Mouse (Mus musculus) gastrocnemius, postnatal 10 days (tissue): ENCODE data around the gene Zfp398. TPM values are rescaled to one million over a fixed set of nuclear protein-coding genes. Genes with fewer than 3 reads are reported as not detected.

ENCODE experiments used
- DNase-seq: peaks from one replicate; pipeline ENCODE4 v3.0.0; 2021; ENCODE audit warnings: mixed read lengths
- microRNA-seq, 2 experiments: library from miRNA; unstranded; fragments of <30 nt; microRNA quantifications; one replicate each; pipeline ENCODE4 v1.2.0; 2021
- total RNA-seq, 2 experiments: library from RNA; stranded (reverse); gene quantifications; 2 replicates each; pipeline ENCODE4 v1.2.3; 2021

Gene Zfp398
- total RNA-seq, 2 experiments from 2014 or later: 5.3 to 7.0 TPM

GRCm38 (mm10) chr6:47904361-47904760 lies 68.9 kb downstream of the Zfp398 start:
- no peak for DNase-seq

GRCm38 (mm10) chr6:47904917-47905695 lies 69.6 kb downstream of the Zfp398 start:
- DNase-seq: no peak

DNA sequence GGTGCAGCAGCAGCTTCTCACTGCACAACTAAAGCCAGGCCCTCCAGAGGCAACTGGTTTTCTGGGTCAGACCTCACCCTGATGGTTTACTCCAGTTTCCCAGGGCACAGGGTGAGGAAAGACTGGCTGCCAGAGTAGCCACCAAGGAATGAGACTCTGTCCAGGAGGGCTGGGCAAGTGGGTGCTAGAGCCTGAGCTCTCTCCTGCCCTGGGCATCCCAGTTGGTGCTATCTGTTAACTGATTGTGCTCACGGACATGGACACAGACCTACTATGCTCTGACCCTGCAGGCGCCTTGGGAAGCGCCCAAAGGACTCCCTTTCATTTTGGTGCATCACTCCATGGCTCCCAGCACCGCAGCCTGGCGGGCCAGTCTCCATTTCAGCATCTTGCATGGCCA lies 70.9 kb downstream of the Zfp398 start:
- no peak for DNase-seq

DNA sequence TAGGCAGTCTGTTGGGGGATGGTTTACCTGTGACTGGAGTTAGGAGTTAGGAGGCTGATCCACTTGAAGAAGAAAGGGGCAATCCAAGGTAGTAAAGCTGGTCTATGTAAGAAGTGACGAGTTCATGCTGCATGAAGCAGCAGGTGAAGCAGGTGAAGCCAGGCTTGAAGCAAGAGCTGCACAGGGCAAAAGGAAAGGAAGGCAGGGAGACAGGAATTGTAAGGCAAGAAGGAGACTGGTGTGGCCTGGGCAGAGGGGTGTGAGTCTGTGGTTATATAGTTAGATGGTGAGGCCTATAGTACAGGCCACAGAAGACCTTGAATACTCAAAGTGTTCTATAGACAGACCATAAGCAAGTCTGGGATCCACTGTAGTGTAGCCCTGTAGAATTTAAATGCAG lies 73.5 kb downstream of the Zfp398 start:
- DNase-seq: no peak

DNA sequence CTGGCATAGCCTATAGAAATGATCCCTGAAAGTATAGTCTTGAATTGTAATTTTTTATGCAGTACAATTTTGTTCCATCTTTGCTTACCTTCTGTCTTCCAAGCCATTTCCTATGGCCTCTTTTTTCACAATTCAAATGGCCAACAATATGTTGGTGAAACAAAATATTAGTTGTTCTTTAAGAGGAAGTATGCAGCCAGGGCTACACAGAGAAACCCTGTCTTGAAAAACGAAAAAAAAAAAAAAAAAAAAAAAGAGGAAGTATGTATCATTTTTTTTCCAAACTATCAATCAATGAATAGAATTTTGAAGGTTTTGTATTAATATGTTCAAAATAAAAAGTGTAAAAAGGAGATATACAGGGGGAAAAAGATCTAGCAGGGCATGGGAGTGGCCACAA lies 76.2 kb downstream of the Zfp398 start:
- DNase-seq: no peak

DNA sequence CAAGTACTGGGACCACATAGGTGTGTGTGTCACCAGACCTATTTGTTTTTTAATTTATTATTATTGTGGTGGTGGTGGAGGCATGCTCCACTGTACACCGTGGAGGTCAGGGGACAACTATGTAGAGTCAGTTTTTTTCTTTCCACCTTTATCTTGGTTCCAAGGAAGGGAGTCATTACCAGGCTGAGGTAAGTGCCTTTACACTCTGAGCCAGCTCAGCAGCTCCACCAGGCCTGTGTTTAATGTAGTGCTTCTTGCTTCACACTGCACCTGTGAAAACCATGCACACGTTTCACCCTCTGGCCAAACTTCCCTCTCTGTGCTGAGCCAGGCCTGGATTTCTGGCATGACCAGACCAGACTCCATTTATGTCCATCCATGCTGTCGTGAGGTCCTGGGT lies 77.5 kb downstream of the Zfp398 start:
- DNase-seq: no peak

DNA sequence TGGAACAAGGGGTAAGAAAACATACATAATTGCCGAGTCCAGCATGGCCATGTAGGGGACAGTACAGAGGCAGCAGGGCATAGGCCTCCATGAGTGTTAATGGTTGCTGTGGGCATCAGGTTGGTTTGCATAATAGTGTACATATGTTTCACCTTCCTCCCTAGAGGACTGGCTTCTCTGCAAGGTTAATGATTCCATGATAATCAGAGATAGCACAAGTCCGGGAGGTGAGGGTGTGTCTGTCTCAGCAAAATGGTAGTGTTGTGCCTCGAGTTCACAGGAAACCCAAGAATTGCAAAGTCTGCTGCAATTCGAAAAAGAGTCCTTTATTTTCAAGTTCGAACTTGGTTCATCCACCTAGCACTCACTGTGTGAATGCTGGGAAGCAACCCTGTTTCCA lies 81.6 kb downstream of the Zfp398 start:
- no peak for DNase-seq

GRCm38 (mm10) chr6:47918768-47919274 lies 83.4 kb downstream of the Zfp398 start:
- no peak for DNase-seq

- DNase-seq: no peak
Observed at GRCm38 (mm10) chr6:47919646-47920446, 84.4 kb downstream of the Zfp398 start.

DNA sequence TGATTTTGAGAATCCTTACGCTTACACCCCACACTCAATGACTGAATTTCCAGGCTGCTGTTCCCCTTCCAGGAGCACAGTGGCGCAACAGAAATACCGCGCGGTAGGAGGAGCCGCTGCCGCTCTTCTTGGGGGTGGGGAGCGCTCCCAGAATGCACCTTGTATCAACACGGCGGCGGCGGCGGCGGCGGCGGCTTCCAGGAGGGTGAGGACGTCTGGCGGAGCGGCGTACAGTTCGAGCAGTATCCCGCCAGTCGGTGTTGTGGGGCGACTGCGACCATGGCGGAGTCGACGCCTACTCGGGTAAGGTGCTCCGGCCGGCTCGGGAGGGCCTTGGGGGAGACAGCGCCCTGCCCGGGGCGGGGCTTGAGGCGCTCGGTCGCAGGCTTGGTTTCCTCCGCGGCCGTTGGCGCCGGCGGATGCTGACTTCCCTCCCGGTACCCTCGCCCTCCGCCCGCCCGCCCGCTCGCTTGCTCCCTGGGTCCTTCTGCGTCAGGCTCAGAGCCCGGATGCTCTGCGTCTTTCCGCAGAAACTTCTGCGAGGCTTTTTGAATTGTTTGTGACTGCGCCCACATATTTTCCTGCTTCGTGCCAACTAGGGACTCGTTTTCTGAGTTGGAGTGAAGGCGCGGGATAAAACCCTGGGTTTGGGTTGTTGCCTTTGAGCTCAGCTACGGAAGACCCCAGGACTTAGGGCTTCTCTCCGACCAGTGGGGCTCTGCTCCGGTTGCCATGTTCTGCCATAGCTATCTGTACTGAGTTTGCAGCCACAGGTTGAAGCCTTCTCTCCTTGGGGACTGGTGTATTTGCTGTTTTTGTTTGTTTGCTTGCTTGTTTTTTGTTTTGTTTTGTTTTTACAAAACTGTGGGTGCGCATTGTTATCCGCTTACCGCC lies 85.2 kb downstream of the Zfp398 start, which contains the start of gene Zfp212:
TSS of gene Zfp212 (plus strand) at position 30 of the 894 bp plus-strand sequence.
- DNase-seq: peak; percentile 79

Small RNA genes lying within 50 kb of the gene (microRNA-seq; reads per million reads assigned to microRNA genes)
- 0 reads per million in 2 experiments for gene Mir704

Other genes starting within 250 kb of the Zfp398 start
- 10 to 100 TPM; 19.6 to 26.5 TPM for gene Ezh2, start 240.3 kb upstream of the Zfp398 start, total RNA-seq
- 10 to 100 TPM; 34.1 to 46.1 TPM for gene Pdia4, start 22.2 kb upstream of the Zfp398 start, total RNA-seq
- under 1 TPM; 0.73 to 0.88 TPM for gene Zfp786, start 4.8 kb upstream of the Zfp398 start, total RNA-seq
- gene Zfp282, start 41.5 kb downstream of the Zfp398 start, total RNA-seq: 10 to 100 TPM in 1 of 2 experiments, 1 to 10 TPM in 1; 9.2 to 10.5 TPM
- gene Zfp212, start 84.8 kb downstream of the Zfp398 start, total RNA-seq: 10 to 100 TPM in 1 of 2 experiments, 1 to 10 TPM in 1; 9.8 to 12.7 TPM
- gene Zfp956, start 117.7 kb downstream of the Zfp398 start, total RNA-seq: 1 to 10 TPM; 4.3 to 6.0 TPM
- gene Zfp777, start 213.2 kb downstream of the Zfp398 start, total RNA-seq: 10 to 100 TPM; 22.3 to 23.0 TPM